Mouse (Mus musculus) neural tube, embryonic 11.5 days (tissue): Measurements from ENCODE around the gene Alk. TPM values are rescaled to one million over a fixed set of nuclear protein-coding genes. Genes with fewer than 3 reads are reported as not detected.

Source experiments
- ATAC-seq: fragments of 200-750 bp; cut with Nextera tagmentation; 2 replicates; pipeline ENCODE4 v1.8.0; 2017; ENCODE audit warnings: moderate number of reproducible peaks, mild to moderate bottlenecking, moderate TSS enrichment, moderate library complexity; ENCODE audit not compliant: insufficient read depth, low FRiP score, low TSS enrichment
- DNase-seq: peaks from one replicate; pipeline ENCODE4 v3.0.0-alpha.2; 2015; ENCODE audit warnings: low spot score
- H3K27ac ChIP-seq: fragments of 300-500 bp; sonication (generic); 2 replicates; pipeline ENCODE4 v1.5.1; 2014; ENCODE audit warnings: low read depth, mild to moderate bottlenecking, low read length
- H3K27me3 ChIP-seq: fragments of 300-500 bp; sonication (generic); 2 replicates; pipeline ENCODE4 v1.6.1; 2014; ENCODE audit warnings: mild to moderate bottlenecking, low read length, mixed read lengths; ENCODE audit not compliant: control insufficient read depth, insufficient read depth
- H3K36me3 ChIP-seq: fragments of 300-500 bp; sonication (generic); 2 replicates; pipeline ENCODE4 v1.6.1; 2014; ENCODE audit warnings: mild to moderate bottlenecking, low read length, moderate library complexity, mixed read lengths; ENCODE audit not compliant: control insufficient read depth, insufficient read depth
- H3K4me1 ChIP-seq: fragments of 300-500 bp; sonication (generic); 2 replicates; pipeline ENCODE4 v1.6.1; 2014; ENCODE audit warnings: low read length, mixed read lengths; ENCODE audit not compliant: control insufficient read depth, insufficient read depth
- H3K4me2 ChIP-seq: fragments of 300-500 bp; sonication (generic); 2 replicates; pipeline ENCODE4 v1.6.1; 2014; ENCODE audit warnings: low read depth, mild to moderate bottlenecking, moderate library complexity
- H3K4me3 ChIP-seq: fragments of 300-500 bp; sonication (generic); 2 replicates; pipeline ENCODE4 v1.5.1; 2014; ENCODE audit warnings: low read depth, low read length
- H3K9ac ChIP-seq: fragments of 300-500 bp; sonication (generic); 2 replicates; pipeline ENCODE4 v1.6.1; 2014; ENCODE audit warnings: mild to moderate bottlenecking, low read length
- H3K9me3 ChIP-seq: fragments of 300-500 bp; sonication (generic); 2 replicates; pipeline ENCODE4 v1.6.1; 2016; ENCODE audit warnings: low read length; ENCODE audit not compliant: control insufficient read depth
- WGBS: fragments of 180-500 bp; shearing (Covaris S2); extraction: QIAGEN DNeasy Blood & Tissue Kit; methylation state at CpG from one replicate; pipeline ENCODE4 v1.1.7; 2014; 5-methylcytosine and 5-hydroxymethylcytosine counted together
- polyA plus RNA-seq: library from polyadenylated mRNA; unstranded; fragments of >200 nt; fragmentation: Nextera tagmentation; extraction: Ambion mirVana; gene quantifications from 2 replicates; pipeline ENCODE4 v1.2.1, GENCODE M21; 2014

Alk gene
- polyA plus RNA-seq, 1 experiment from 2014 or later: 0.40 TPM

DNA sequence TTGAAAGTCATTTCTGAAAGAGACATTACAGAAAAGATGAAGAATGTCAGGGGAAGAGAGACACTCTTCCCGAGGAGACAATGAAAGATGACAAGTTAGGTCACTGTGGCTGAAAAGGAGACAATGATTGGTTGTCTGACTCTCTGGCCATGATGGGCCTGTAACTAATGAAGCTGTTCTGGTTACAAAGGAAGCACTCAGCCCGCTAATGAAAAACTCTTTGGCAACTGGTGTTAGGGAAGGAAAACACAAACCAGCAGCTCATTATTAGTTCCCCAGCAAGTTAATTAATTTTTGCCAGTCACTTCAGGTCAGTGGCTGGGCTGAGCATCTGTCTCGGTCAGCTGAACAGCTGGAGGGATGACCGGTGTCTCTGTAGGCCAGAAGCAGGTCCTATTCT, 271.5 kb downstream of the Alk start:
- ATAC-seq: no peak
- Histone ChIP-seq H3K27me3 (no peaks in the 10 kb centered on the region), H3K27ac (no peak overlapping the region), H3K4me1 (no peaks in the 10 kb centered on the region), H3K4me2 (no peak overlapping the region), H3K4me3 (no peak overlapping the region), H3K36me3 (no peaks in the 10 kb centered on the region), H3K9ac (no peak overlapping the region), H3K9me3 (no peaks in the 10 kb centered on the region)
- no peak for DNase-seq
- 55% methylated on average over 4 of the region's 4 CpGs for WGBS

DNA sequence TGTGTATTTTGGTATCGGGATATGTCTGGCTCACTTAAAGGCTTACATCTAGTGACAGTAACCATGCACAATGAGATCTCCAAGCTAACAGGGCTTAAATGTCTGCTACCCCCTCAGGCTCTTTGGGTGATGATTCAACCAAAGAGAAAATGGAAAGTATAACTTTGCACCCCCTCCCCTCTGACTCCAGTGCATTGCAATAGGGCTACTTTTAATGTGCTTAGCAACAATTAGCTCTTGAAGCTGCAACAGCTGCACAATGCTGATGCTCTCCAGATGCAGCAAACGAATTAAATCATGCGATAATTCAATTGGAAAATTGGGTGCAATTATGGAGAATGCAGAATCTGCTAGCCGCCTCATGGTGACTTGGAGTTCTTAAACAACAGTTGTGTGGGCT, 278.5 kb downstream of the Alk start:
- DNase-seq: no peak
- no peak overlapping the region for H3K27ac ChIP-seq
- WGBS: 92% methylated on average over 4 of the region's 4 CpGs

DNA sequence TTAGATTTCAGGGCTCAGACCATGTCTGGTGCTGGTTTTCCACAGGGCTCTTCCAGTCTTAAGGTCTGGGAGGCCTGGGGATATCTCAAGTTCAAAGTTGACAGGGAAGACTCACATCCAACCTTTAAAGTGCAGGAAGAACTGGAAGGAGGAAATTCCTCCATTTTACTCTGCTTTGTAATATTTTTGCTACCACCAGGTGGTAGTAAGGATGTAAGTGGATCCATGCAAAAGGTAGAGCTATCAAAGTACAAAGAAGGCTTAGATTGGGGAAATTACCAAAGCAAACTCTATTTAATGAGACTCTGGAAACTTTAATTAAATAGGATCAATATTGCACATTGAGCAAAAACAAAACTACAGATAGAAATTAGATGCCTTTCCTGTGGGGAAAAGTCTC, 284.9 kb downstream of the Alk start:
- no peaks in the 10 kb centered on the region for H3K9me3 ChIP-seq
- H3K4me3 ChIP-seq: no peak overlapping the region
- ATAC-seq (no peak), DNase-seq (no peak)
- H3K27ac ChIP-seq: no peak overlapping the region
- H3K36me3 ChIP-seq: no peaks in the 10 kb centered on the region
- no peak overlapping the region for H3K4me2 ChIP-seq
- H3K27me3 ChIP-seq: no peaks in the 10 kb centered on the region
- H3K9ac ChIP-seq: no peak overlapping the region
- H3K4me1 ChIP-seq: no peaks in the 10 kb centered on the region

More for the DNA sequence above, 278.5 kb downstream of the Alk start:
- no peak for ATAC-seq
- Histone ChIP-seq H3K27me3 (no peaks in the 10 kb centered on the region), H3K4me2 (no peak overlapping the region), H3K36me3 (no peaks in the 10 kb centered on the region), H3K4me3 (no peak overlapping the region), H3K4me1 (no peaks in the 10 kb centered on the region), H3K9me3 (no peaks in the 10 kb centered on the region), H3K9ac (no peak overlapping the region)

DNA sequence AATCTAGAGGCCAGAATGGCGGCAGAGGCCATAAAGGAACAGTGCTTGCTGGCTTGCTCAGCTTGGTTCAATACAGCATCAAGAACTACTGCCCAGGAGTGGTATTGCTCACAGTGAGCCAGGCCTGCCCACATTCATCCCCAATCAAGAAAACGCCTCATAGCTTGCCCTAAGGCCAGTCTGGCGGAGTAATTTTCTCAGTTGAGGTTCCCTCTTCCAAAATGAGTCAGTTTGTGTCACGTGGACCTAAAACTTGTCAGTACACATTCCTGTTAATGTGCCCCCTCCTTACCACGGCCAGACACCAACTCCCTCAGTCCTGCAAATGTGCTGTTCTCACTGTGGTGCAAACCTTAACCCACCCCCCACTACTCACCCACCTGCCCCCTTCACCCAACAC, 304.8 kb downstream of the Alk start:
- Histone ChIP-seq H3K27ac (no peak overlapping the region), H3K9me3 (no peaks in the 10 kb centered on the region), H3K4me2 (no peak overlapping the region), H3K27me3 (no peaks in the 10 kb centered on the region), H3K4me3 (no peak overlapping the region), H3K36me3 (no peaks in the 10 kb centered on the region), H3K4me1 (no peaks in the 10 kb centered on the region), H3K9ac (no peak overlapping the region)
- 89% methylated on average over 5 of the region's 5 CpGs for WGBS
- ATAC-seq (no peak), DNase-seq (no peak)

DNA sequence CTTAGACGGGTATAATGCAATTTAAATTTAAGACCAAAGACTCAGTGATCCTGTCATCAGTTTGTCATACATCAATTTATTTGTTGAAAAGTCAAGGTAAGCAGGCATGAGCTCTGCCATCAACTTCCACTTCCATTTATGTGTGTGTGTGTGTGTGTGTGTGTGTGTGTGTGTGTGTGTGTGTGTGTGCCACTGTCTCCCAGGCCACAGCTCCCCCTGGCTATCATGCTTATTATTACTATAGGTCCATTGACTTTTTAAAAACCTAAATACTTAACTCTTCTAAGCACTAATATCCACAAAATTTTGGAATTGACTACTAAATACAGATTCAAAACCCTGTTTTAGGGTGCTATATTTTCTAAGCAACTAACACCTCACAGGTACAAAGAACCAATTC, 308.1 kb downstream of the Alk start:
- no peak overlapping the region for H3K27ac ChIP-seq
- no peak overlapping the region for H3K9ac ChIP-seq
- DNase-seq (no peak), ATAC-seq (no peak)
- no peaks in the 10 kb centered on the region for H3K4me1 ChIP-seq
- no peaks in the 10 kb centered on the region for H3K36me3 ChIP-seq
- H3K27me3 ChIP-seq: no peaks in the 10 kb centered on the region
- H3K4me2 ChIP-seq: no peak overlapping the region
- 90% methylated on average over 1 of the region's 1 CpGs for WGBS
- H3K9me3 ChIP-seq: no peaks in the 10 kb centered on the region
- H3K4me3 ChIP-seq: no peak overlapping the region

DNA sequence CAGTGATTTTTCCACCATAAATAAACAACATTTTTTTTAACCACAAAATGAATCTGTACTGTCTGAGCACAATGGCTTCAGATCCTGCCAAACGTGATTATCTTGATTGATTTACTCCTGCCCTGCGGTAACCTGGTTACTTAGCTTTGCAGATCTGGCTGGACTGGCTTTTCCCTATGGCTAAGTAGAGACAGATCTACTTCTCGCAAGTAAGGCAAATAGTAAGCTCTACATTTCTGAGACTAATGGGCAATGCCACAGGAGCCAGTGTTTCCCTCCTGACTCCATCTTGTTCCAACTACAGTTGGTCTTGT, 311.2 kb downstream of the Alk start:
- DNase-seq: no peak
- no peaks in the 10 kb centered on the region for H3K27me3 ChIP-seq
- ATAC-seq: no peak
- H3K9me3 ChIP-seq: no peaks in the 10 kb centered on the region
- no peak overlapping the region for H3K4me2 ChIP-seq
- H3K36me3 ChIP-seq: no peaks in the 10 kb centered on the region
- H3K27ac ChIP-seq: no peak overlapping the region
- WGBS: 82% methylated on average over 3 of the region's 3 CpGs
- H3K4me3 ChIP-seq: no peak overlapping the region
- H3K9ac ChIP-seq: no peak overlapping the region
- H3K4me1 ChIP-seq: no peaks in the 10 kb centered on the region

DNA sequence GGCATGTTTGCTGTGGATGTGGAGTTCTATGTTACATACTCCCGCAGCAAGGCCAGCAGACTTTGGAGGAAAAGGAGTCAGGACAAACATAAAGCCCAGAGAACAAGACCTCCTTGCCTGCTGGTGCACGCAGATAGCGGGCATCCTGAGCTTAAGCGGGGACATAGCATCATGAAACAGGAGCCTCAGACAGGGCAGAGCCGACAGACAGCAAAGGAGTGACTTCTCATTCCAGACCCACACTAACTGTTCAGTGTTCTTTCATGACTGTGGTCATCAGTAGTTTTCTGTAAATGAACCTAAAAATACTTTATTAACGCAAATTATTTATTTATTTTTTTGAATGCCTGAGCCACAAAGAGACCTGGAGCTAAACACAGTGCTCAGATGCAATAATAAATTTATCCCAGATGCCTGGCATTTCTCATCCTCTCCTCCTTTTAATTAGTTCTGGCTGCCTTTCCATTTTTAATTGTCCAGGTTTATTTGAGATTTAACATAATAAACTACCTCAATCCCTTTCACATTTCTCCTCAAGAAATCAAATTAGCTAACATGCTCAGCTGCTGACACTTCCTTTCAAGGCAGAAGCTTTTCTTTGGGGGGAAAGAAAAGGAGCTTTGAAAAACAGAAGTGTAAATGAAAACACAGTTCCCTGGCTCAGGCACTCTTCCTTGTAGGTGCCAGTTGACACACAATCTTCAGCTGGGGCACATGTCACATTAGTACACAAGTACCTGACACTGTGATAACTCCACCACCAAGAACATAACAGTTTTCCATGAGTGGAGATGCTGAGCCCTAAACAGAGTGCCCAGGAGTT, 311.8 kb downstream of the Alk start:
- Histone ChIP-seq H3K27me3 (no peaks in the 10 kb centered on the region), H3K4me2 (no peak overlapping the region), H3K4me3 (no peak overlapping the region), H3K27ac (no peak overlapping the region), H3K36me3 (no peaks in the 10 kb centered on the region), H3K9ac (no peak overlapping the region), H3K9me3 (no peaks in the 10 kb centered on the region), H3K4me1 (no peaks in the 10 kb centered on the region)
- no peak for ATAC-seq
- no peak for DNase-seq
- WGBS: 90% methylated on average over 6 of the region's 6 CpGs

DNA sequence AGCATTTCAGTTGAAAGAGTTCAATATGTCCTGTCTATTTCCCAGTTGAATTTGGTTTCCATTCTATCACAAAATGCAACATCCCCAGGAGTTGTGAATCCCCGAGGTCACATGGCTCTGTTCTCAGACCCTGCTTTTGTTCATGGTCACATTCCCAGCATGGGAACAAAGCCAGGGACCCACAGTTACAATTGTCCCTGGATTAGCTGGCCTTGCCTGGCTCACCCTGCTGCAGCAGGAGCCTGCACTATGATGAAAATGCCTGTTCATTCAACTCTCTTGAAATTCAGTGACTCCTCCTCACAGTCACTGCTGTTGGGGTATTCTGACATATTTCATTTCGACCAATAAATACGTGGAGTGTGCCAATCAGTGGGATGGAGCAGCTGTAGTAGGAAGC, 318.5 kb downstream of the Alk start:
- H3K4me1 ChIP-seq: no peaks in the 10 kb centered on the region
- H3K36me3 ChIP-seq: no peaks in the 10 kb centered on the region
- DNase-seq (no peak), ATAC-seq (no peak)
- no peaks in the 10 kb centered on the region for H3K27me3 ChIP-seq
- no peak overlapping the region for H3K9ac ChIP-seq
- H3K4me3 ChIP-seq: no peak overlapping the region
- H3K27ac ChIP-seq: no peak overlapping the region
- 49% methylated on average over 3 of the region's 3 CpGs for whole genome bisulfite sequencing
- H3K9me3 ChIP-seq: no peaks in the 10 kb centered on the region
- H3K4me2 ChIP-seq: no peak overlapping the region

DNA sequence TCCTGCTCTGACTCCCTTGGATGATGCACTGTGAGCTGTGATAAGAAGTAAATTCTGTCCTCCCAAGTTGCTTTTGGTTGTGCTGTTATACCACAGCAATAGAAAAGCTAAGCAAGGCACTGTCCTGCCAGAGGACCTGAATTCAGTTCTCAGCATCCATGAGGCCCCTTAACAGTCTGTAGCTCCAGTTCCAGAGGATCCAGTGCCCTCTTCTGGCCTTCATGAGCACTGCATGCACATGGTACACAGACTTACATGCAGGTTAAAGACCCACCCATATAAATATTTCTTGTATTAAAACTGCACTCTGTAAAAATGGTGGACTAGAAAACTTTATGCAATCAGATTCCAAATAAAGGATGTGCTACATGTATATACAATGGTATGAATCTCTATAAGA, 326.1 kb downstream of the Alk start:
- Histone ChIP-seq H3K9me3 (no peaks in the 10 kb centered on the region), H3K36me3 (no peaks in the 10 kb centered on the region), H3K27ac (no peak overlapping the region), H3K4me2 (no peak overlapping the region), H3K9ac (no peak overlapping the region), H3K4me3 (no peak overlapping the region), H3K27me3 (no peaks in the 10 kb centered on the region), H3K4me1 (no peaks in the 10 kb centered on the region)
- ATAC-seq: no peak
- DNase-seq: no peak
